Mouse (Mus musculus): ENCODE measurements around the gene Foxn3. TPM values are rescaled to one million over a fixed set of nuclear protein-coding genes. Genes with fewer than 3 reads are reported as not detected.
A peak's percentile ranks its signal among the peaks of the same experiment; 100 is the strongest.

Gene Foxn3
- polyA plus RNA-seq, 1 experiment from 2014 or later = 66.4 TPM

DNA sequence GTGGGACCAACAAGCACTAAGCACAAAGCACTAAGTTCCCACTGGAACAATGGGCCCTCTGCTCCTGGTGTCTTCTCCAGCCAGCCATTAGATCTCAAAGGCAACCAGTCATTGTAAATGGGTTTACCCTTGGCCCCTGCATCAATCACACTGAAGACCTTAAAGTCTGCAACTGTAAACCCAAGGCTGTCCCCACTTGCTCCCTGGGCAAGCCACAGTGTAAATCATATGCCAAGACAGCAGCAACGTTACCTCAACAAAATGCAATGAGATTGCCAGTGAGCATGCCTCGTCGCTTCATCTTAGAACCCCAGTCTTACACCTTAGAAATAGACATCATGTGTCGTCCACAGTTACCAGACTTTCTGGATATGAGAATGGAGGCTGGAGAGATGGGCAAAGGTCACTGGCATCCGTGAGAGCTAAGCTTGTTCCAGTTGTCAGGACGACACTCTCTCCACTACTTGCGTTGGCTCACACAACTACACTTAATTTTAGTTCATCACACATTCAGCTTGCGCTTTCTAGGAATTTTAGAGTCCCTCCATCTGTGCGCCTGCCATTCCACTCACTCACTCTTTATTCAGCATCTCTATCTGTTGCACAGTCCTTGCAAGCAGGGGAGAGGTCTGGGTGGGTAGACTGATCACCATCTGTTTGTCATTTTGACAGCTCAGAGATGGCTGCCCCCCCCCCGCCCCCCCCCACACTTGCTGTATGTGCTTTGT lies 89.8 kb downstream of the Foxn3 start:
- Histone ChIP-seq H3K9ac (ENCODE audit: low read depth, low read length) (no peak overlapping the region), H3K4me1 (ENCODE audit: control insufficient read depth, insufficient read depth, low read length) (peaks cover 10% of the 10 kb centered on the region), H3K27me3 (ENCODE audit: control insufficient read depth, insufficient read depth, low read depth, low read length) (no peaks in the 10 kb centered on the region), H3K4me3 (ENCODE audit: low read depth, low read length) (no peak overlapping the region), H3K27ac (ENCODE audit: low read length) (peak overlapping the region; percentile 30), H3K4me2 (ENCODE audit: low read length) (no peak overlapping the region), H3K9me3 (replicated peaks; ENCODE audit: control insufficient read depth, low read length, poor library complexity, severe bottlenecking) (no peaks in the 10 kb centered on the region), H3K36me3 (ENCODE audit: control insufficient read depth, insufficient read depth, low read length) (no peaks in the 10 kb centered on the region)
- no peak for ATAC-seq
- WGBS = 78% methylated on average over 10 of the region's 10 CpGs

- 71% methylated on average over 7 of the region's 7 CpGs for WGBS
- Histone ChIP-seq H3K4me1 (ENCODE audit: control insufficient read depth, insufficient read depth, low read length) (peaks cover 22% of the 10 kb centered on the region), H3K27me3 (ENCODE audit: control insufficient read depth, insufficient read depth, low read depth, low read length) (no peaks in the 10 kb centered on the region), H3K4me2 (ENCODE audit: low read length) (no peak overlapping the region), H3K9ac (ENCODE audit: low read depth, low read length) (no peak overlapping the region), H3K36me3 (ENCODE audit: control insufficient read depth, insufficient read depth, low read length) (no peaks in the 10 kb centered on the region), H3K4me3 (ENCODE audit: low read depth, low read length) (no peak overlapping the region), H3K9me3 (replicated peaks; ENCODE audit: control insufficient read depth, low read length, poor library complexity, severe bottlenecking) (no peaks in the 10 kb centered on the region), H3K27ac (ENCODE audit: low read length) (0 out of 2 replicates have a peak overlapping the region, but pooled peaks have one; percentile 23)
- no peak for ATAC-seq
Measured at GRCm38 (mm10) chr12:99471431-99471830, 92.0 kb downstream of the Foxn3 start.

- no peaks in the 10 kb centered on the region for H3K27me3 ChIP-seq (ENCODE audit: control insufficient read depth, insufficient read depth, low read depth, low read length)
- no peak overlapping the region for H3K4me3 ChIP-seq (ENCODE audit: low read depth, low read length)
- no peak overlapping the region; the same call in 1 of the 2 replicates for H3K4me2 ChIP-seq (ENCODE audit: low read length)
- no peaks in the 10 kb centered on the region for H3K9me3 ChIP-seq (replicated peaks; ENCODE audit: control insufficient read depth, low read length, poor library complexity, severe bottlenecking)
- peak overlapping the region; percentile 28; the same call in 1 of the 2 replicates for H3K9ac ChIP-seq (ENCODE audit: low read depth, low read length)
- peaks cover 27% of the 10 kb centered on the region for H3K4me1 ChIP-seq (ENCODE audit: control insufficient read depth, insufficient read depth, low read length)
- no peaks in the 10 kb centered on the region for H3K36me3 ChIP-seq (ENCODE audit: control insufficient read depth, insufficient read depth, low read length)
- WGBS = 29% methylated on average over 15 of the region's 15 CpGs
- ATAC-seq = peak; percentile 50
- no peak overlapping the region for H3K27ac ChIP-seq (ENCODE audit: low read length)
Measured at GRCm38 (mm10) chr12:99467884-99468311, 95.5 kb downstream of the Foxn3 start.

DNA sequence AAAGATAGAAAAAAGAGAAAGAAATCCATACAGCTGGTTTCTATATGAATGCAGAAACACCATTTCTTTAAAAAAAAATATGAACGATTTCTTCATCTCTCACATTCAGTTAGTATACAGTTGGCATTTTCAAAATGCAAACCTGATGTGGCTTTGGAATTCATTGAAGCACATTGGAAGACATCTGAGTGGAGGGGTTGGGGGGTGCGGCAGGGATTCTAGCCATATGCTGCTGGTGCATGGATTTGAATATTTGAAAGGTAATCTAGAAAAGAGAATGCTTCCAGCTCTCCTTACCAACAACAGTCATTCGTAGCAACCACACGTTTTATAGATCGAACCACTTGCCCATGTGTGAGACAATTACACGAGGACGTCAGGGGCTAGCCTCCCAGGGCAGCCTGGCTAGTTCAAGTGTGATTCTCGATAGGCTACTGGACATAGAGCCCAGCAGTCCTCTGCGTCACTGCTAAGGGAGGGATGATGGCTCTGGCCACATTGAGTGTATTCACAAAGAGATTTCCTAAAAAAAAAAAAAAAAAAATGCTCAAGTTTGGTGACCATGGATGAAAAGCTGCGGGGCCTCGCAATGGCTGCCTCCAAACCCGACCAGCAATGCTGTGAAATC lies 96.0 kb downstream of the Foxn3 start:
- WGBS = 68% methylated on average over 12 of the region's 12 CpGs
- ATAC-seq = no peak; the same call in 1 of the 2 replicates

DNA sequence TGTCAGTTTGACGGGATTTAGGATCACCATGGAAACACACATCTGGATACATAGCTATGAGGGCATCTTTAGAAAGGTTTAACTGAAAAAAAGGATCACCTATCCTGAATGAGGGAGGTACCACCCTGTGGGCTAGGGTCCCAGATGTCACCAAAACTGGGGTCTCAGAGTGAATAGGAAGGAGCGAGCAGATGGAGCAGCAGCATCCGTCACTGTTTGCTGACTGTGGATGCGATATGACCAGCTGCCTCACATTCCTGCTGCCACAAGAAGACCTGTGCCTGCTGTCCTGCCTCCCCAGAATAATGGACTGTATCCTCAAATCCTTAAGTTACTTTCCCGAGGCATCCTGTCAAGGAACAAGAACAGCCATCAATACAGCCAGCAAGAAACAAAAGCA lies 97.0 kb downstream of the Foxn3 start:
- Histone ChIP-seq H3K27me3 (ENCODE audit: control insufficient read depth, insufficient read depth, low read depth, low read length) (no peaks in the 10 kb centered on the region), H3K4me3 (ENCODE audit: low read depth, low read length) (no peak overlapping the region), H3K4me2 (ENCODE audit: low read length) (no peak overlapping the region), H3K27ac (ENCODE audit: low read length) (peak overlapping the region; percentile 30; the same call in 1 of the 2 replicates), H3K9ac (ENCODE audit: low read depth, low read length) (no peak overlapping the region), H3K9me3 (replicated peaks; ENCODE audit: control insufficient read depth, low read length, poor library complexity, severe bottlenecking) (no peaks in the 10 kb centered on the region), H3K4me1 (ENCODE audit: control insufficient read depth, insufficient read depth, low read length) (peaks cover 28% of the 10 kb centered on the region), H3K36me3 (ENCODE audit: control insufficient read depth, insufficient read depth, low read length) (no peaks in the 10 kb centered on the region)
- ATAC-seq = 0 out of 2 replicates have a peak, but pooled peaks have one; percentile 11
- 32% methylated on average over 5 of the region's 5 CpGs for WGBS

More for the DNA sequence above, 96.0 kb downstream of the Foxn3 start:
- Histone ChIP-seq H3K4me3 (ENCODE audit: low read depth, low read length) (no peak overlapping the region), H3K9ac (ENCODE audit: low read depth, low read length) (no peak overlapping the region), H3K9me3 (replicated peaks; ENCODE audit: control insufficient read depth, low read length, poor library complexity, severe bottlenecking) (no peaks in the 10 kb centered on the region), H3K27me3 (ENCODE audit: control insufficient read depth, insufficient read depth, low read depth, low read length) (no peaks in the 10 kb centered on the region), H3K4me1 (ENCODE audit: control insufficient read depth, insufficient read depth, low read length) (peaks cover 29% of the 10 kb centered on the region), H3K4me2 (ENCODE audit: low read length) (no peak overlapping the region), H3K27ac (ENCODE audit: low read length) (no peak overlapping the region), H3K36me3 (ENCODE audit: control insufficient read depth, insufficient read depth, low read length) (no peaks in the 10 kb centered on the region)

GRCm38 (mm10) chr12:99464291-99464690 lies 99.1 kb downstream of the Foxn3 start:
- H3K27me3 ChIP-seq (ENCODE audit: control insufficient read depth, insufficient read depth, low read depth, low read length) = no peaks in the 10 kb centered on the region
- H3K4me2 ChIP-seq (ENCODE audit: low read length) = no peak overlapping the region
- WGBS = 82% methylated on average over 5 of the region's 5 CpGs
- no peak overlapping the region for H3K4me3 ChIP-seq (ENCODE audit: low read depth, low read length)
- peaks cover 20% of the 10 kb centered on the region; the same call in 1 of the 2 replicates for H3K4me1 ChIP-seq (ENCODE audit: control insufficient read depth, insufficient read depth, low read length)
- no peak for ATAC-seq
- no peaks in the 10 kb centered on the region for H3K9me3 ChIP-seq (replicated peaks; ENCODE audit: control insufficient read depth, low read length, poor library complexity, severe bottlenecking)
- H3K27ac ChIP-seq (ENCODE audit: low read length) = no peak overlapping the region
- H3K36me3 ChIP-seq (ENCODE audit: control insufficient read depth, insufficient read depth, low read length) = no peaks in the 10 kb centered on the region
- H3K9ac ChIP-seq (ENCODE audit: low read depth, low read length) = no peak overlapping the region

DNA sequence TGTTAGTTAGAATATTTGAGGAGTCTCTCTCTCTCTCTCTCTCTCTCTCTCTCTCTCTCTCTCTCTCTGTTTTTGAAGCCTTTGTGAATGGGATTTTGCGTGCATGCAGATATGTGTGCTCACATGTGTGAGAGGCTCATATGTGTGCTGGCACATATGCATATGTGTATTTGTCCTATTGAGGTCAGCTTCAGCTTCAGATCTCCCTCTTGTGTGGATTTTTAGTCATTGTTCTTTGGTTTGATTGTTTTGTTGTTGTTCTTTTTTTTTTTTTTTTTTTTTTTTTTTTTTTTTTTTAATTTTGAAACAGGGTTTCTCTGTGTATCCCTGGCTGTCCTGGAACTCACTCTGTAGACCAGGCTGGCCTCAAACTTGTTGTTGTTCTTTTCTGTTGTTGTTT lies 100.5 kb downstream of the Foxn3 start:
- ATAC-seq = no peak
- no peak overlapping the region for H3K27ac ChIP-seq (ENCODE audit: low read length)

GRCm38 (mm10) chr12:99462302-99462701 lies 101.1 kb downstream of the Foxn3 start:
- peaks cover 28% of the 10 kb centered on the region for H3K4me1 ChIP-seq (ENCODE audit: control insufficient read depth, insufficient read depth, low read length)
- ATAC-seq = no peak
- no peaks in the 10 kb centered on the region for H3K36me3 ChIP-seq (ENCODE audit: control insufficient read depth, insufficient read depth, low read length)
- H3K4me3 ChIP-seq (ENCODE audit: low read depth, low read length) = no peak overlapping the region
- no peak overlapping the region for H3K27ac ChIP-seq (ENCODE audit: low read length)
- H3K9ac ChIP-seq (ENCODE audit: low read depth, low read length) = no peak overlapping the region
- no peaks in the 10 kb centered on the region for H3K9me3 ChIP-seq (replicated peaks; ENCODE audit: control insufficient read depth, low read length, poor library complexity, severe bottlenecking)
- H3K4me2 ChIP-seq (ENCODE audit: low read length) = no peak overlapping the region
- no peaks in the 10 kb centered on the region for H3K27me3 ChIP-seq (ENCODE audit: control insufficient read depth, insufficient read depth, low read depth, low read length)

More for the DNA sequence above, 100.5 kb downstream of the Foxn3 start:
- no peaks in the 10 kb centered on the region for H3K27me3 ChIP-seq (ENCODE audit: control insufficient read depth, insufficient read depth, low read depth, low read length)
- H3K4me3 ChIP-seq (ENCODE audit: low read depth, low read length) = no peak overlapping the region
- 86% methylated on average over 1 of the region's 1 CpGs for WGBS
- H3K9me3 ChIP-seq (replicated peaks; ENCODE audit: control insufficient read depth, low read length, poor library complexity, severe bottlenecking) = no peaks in the 10 kb centered on the region
- no peak overlapping the region for H3K9ac ChIP-seq (ENCODE audit: low read depth, low read length)
- no peak overlapping the region for H3K4me2 ChIP-seq (ENCODE audit: low read length)
- H3K36me3 ChIP-seq (ENCODE audit: control insufficient read depth, insufficient read depth, low read length) = no peaks in the 10 kb centered on the region
- peaks cover 28% of the 10 kb centered on the region for H3K4me1 ChIP-seq (ENCODE audit: control insufficient read depth, insufficient read depth, low read length)

Measured in midbrain, embryonic 16.5 days (tissue).